Mouse (Mus musculus): ENCODE results near the gene Egfr.

- TF ChIP-seq POLR2A (IDR thresholded peaks at IDR 0.05; ENCODE audit: borderline replicate concordance, insufficient read depth, low read length), result no peak
- no peak for TF ChIP-seq CTCF (IDR thresholded peaks at IDR 0.05; ENCODE audit: borderline replicate concordance, insufficient read depth, low read depth, low read length)
Observed at GRCm38 (mm10) chr11:16742251-16742650, 9.8 kb upstream of the Egfr start.

Measured in cerebellum, adult 2 months (tissue).